Mouse (Mus musculus) bone marrow macrophage, adult 2 months (primary cell): ENCODE results near the gene Clptm1.

ENCODE experiments used
- CTCF ChIP-seq: IDR thresholded peaks from 2 replicates; pipeline ENCODE4 v1.5.1; 2012; ENCODE audit warnings: low read depth, mild to moderate bottlenecking, low read length, moderate library complexity
- POLR2A ChIP-seq: IDR thresholded peaks from 2 replicates; pipeline ENCODE4 v1.6.1; 2012; ENCODE audit warnings: mild to moderate bottlenecking, low read depth, low read length, borderline replicate concordance

GRCm38 (mm10) chr7:19680702-19681101 is 15.9 kb upstream of the Clptm1 start:
- TF ChIP-seq CTCF (no peak), POLR2A (no peak)
